Mouse (Mus musculus): ENCODE results near the gene Vim.

DNA sequence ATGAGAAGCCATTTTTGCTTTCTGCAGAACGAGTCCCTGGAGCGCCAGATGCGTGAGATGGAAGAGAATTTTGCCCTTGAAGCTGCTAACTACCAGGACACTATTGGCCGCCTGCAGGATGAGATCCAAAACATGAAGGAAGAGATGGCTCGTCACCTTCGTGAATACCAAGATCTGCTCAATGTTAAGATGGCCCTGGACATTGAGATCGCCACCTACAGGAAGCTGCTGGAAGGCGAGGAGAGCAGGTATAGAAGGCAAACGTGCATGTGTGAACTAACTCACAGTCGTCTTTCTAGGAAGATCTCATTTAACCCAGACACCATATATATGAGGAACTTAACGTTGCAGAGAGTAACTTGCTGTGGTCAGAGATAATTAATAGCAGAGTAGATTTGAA is 6.3 kb downstream of the Vim start:
- no peak for TF ChIP-seq CTCF (IDR thresholded peaks at IDR 0.05; ENCODE audit: borderline replicate concordance, control insufficient read depth, extremely low read depth, insufficient read depth, low read length, poor library complexity)
- TF ChIP-seq POLR2A (IDR thresholded peaks at IDR 0.05; ENCODE audit: control insufficient read depth, extremely low read depth, insufficient read depth, low read length, poor library complexity) = no peak
